Mouse (Mus musculus) Muller cell, postnatal 12 days (primary cell): ENCODE measurements at regions not wholly inside any gene's neighbourhood (a gene's known extent, or its start where the extent isn't known, plus 50 kb on each side); places are given as distances from the start of the nearest gene placed in this dataset.
"Not testable (repeated sequence)": the region's sequence is repeated elsewhere in the genome, so short reads cannot be mapped to it uniquely, and the experiment has no call there.

Experiments
- DNase-seq: peaks from one replicate; pipeline ENCODE4 v3.0.0-alpha.2; 2015; ENCODE audit errors: inconsistent ontology term

- DNase-seq: not testable (repeated sequence)
Measured at GRCm38 (mm10) chr2:53632816-53633474, 441.4 kb downstream of the Arl6ip6 start.

GRCm38 (mm10) chr2:53668599-53669372 lies 416.6 kb downstream of the Rprm start:
- DNase-seq: no peak

GRCm38 (mm10) chr2:53680350-53681011 lies 404.9 kb downstream of the Rprm start:
- DNase-seq: no peak

DNA sequence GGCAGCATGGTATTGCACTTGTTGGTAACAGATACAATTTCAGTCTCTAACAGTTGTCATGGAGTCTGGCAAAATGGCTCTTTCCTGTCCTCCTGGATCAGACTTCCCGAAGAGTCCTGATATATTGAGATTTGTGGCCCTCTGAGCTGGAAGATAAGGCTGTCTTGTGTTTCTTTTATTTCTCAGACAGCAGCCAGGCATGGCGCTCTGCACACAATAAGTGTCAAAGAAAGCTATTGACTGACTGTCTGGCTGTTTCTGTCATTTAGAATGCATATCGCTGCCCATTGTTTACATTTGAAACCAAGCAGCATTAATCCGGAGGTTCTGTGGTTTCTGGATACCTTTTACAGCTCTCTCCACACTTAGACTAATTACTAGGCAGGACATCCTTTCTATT lies 402.8 kb downstream of the Rprm start:
- no peak for DNase-seq

GRCm38 (mm10) chr2:53687281-53687680 lies 398.1 kb downstream of the Rprm start:
- DNase-seq: peak; percentile 31

DNA sequence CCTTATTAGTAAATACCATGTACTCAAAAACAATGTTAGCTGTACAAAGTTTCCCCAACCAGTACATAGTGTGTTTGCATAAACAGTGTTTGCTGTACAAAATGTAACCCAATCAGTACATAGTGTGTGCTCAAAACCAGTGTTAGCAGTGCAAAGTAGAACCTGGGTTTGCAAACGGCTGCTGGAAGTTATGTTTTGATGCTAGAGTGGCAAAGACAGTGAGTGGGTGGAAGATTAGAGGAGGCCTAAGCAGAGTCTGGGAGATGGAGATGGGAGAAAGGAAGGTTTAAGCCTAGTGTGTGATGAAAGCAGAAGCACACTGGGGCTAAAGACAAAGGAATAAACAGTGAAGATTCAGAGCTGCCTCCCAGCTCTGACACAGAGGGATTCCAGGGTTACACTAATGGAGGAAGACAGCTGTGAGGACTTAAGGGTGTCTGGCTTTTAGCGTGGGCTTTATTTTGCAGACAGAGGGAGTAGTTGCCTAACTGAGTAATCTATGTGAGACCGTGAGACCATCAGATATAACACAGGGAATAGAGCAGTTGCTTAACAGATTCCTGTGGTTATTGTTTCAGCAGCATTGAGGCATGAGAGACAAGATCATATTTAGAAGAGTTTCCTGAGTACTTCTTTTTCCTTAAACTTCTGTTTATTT lies 396.0 kb downstream of the Rprm start:
- peak; percentile 53 for DNase-seq

- DNase-seq: no peak
Measured at GRCm38 (mm10) chr2:53691580-53692118, 393.7 kb downstream of the Rprm start.

GRCm38 (mm10) chr2:53711213-53711612 lies 374.1 kb downstream of the Rprm start:
- DNase-seq: peak; percentile 62

GRCm38 (mm10) chr2:53713106-53713640 lies 372.2 kb downstream of the Rprm start:
- no peak for DNase-seq

DNA sequence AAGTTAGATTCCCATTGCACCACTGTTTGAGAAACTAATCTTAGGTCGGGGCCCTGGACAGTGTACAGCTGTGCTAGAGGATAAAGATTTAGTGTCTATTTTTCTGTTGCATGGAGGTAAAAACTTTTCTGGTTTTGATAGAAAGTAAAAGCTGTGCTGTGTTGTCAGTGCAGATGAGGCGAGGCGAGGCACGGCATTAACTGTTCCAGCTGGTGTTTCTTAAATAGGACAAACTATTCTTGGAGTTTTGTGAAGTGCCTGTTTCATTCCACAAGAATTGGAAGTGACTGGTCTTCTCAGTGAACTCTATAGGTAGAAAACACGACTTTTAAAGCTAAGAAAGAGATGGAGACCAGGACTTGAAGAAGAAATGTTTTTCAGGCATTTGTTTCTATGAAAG lies 370.3 kb downstream of the Rprm start:
- no peak for DNase-seq

DNA sequence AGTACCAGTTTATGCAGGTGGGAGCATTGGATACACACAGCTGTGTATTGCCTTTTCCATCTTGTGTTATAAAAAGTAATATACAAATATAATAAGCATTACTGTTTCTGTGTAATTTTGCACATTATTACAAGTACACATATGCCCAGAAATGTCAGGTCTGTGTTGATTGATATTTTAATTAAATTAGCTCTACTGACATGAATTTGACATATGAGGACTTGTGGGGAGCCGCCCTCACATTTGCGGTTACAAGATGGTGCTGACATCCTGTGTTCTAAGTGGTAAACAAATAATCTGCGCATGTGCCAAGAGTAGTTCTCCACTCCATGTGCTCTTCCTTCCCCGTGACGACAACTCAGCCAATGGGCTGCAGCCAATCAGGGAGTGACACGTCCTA lies 362.1 kb downstream of the Rprm start:
- DNase-seq: no peak

GRCm38 (mm10) chr2:53728693-53729092 lies 356.7 kb downstream of the Rprm start:
- no peak for DNase-seq

GRCm38 (mm10) chr2:53730451-53730850 lies 354.9 kb downstream of the Rprm start:
- no peak for DNase-seq

DNA sequence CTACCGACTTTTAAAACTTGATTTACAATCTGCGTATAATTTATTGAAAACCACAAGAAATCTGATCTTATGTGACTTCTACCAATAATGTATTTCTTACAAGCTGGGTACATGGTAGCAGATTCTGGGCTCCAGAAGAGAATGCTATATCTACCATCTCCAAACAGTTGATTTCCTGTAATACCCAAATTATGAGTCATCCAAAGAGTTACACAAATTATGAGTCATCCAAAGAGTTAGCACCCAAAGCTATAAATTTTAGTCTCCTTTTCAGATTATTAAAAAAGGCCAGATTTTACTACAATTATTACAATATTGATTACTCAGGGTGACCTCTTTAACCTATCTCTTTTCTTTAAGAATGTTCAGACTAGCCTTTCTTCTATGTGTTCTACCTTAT lies 321.9 kb downstream of the Rprm start:
- peak; percentile 5 for DNase-seq

- not testable (repeated sequence) for DNase-seq
Measured at GRCm38 (mm10) chr2:53782035-53782434, 303.3 kb downstream of the Rprm start.

DNA sequence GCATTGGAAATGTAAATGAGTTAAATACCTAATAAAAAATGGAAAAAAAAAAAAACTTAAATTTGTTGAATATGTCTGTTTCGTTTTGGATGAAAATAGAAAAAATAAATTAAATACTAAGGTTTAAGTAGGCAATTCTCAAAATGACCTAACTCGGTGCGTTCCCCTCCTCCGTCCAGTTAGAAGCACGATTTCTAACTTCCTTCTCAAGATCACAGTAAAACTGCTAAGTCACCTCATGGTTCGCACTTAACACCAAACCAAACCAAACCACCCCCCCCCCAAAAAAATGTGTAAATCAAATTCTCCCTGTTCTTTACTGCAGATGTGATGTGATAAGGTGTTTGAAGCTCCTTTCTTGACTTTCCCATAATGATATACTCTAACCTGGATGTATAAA lies 296.8 kb downstream of the Rprm start:
- not testable (repeated sequence) for DNase-seq

DNA sequence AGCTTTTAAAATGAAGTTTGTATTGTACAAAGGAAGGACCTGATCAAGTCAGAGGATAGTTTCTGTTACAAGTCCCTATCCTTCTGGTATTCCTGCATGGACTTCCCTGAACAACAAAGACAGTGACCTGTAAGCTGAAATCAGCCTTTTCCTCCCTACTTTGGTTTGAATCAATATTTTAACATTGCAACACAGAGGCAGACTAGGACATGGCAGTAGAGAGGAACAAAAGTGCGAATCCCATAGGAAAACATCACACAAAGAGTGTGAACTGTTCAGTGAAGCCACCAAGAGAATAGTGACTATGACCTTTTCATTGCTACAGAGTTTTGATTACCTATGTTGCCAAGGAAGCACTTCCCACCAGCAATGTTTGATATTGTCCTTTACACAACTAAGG lies 288.7 kb downstream of the Rprm start:
- DNase-seq: no peak

GRCm38 (mm10) chr2:53803666-53804065 lies 281.7 kb downstream of the Rprm start:
- no peak for DNase-seq

DNA sequence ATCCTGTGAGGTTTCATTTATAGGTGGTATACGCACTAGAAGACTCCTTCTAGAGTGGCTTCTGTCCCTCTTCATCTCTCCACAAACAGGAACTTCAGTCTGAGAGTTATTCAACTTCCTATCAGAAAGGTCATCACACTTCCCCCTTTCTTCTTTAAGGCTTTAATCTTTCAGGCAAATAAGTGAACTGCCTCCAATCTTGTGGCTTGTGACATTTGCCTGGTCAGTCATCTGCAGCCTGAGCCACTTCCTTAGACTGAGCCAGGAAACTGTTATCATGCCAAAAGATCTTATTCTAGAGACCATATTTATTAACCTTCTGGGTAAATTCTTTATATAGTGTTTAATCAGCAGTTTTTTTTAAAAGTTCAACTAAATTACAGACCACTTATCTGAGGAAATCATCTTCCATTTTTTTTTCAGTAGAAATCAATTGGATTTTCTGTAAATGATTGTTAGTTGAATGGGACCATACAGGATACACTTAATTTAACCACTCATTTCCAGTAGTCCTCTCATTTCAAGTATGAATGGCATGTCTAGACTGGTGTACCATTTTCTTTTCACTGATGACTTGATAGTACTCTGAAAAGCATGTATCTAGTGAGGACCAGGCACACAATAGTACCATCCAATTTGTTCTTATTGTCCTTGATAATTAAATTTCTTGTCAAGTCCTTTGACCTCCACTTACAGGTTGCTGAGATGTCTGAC lies 234.4 kb downstream of the Rprm start:
- no peak for DNase-seq
